Mouse (Mus musculus) cerebellum, adult (tissue): ENCODE data around the gene Sft2d2.

ENCODE experiments used
- ATAC-seq: cut with Nextera tagmentation; 2 replicates; pipeline ENCODE4 v1.9.2; 2017; ENCODE audit warnings: mild to moderate bottlenecking, moderate library complexity, mixed read lengths; ENCODE audit not compliant: insufficient number of reproducible peaks, low FRiP score, low TSS enrichment

Gene Sft2d2

GRCm38 (mm10) chr1:165193880-165194661 is at the start of gene Sft2d2:
TSS of gene Sft2d2 (minus strand) at chr1:165194438.
- ATAC-seq = peak; percentile 54

- ATAC-seq = peak; percentile 96
Measured at GRCm38 (mm10) chr1:165236321-165237298, 42.4 kb upstream of the Sft2d2 start, which contains the start of gene Tiprl. TSS of gene Tiprl (minus strand) at chr1:165236996.

GRCm38 (mm10) chr1:165235846-165236245 is 41.6 kb upstream of the Sft2d2 start:
- no peak for ATAC-seq

GRCm38 (mm10) chr1:165233806-165234205 is 39.6 kb upstream of the Sft2d2 start:
- no peak for ATAC-seq

- ATAC-seq = no peak
Measured at GRCm38 (mm10) chr1:165230691-165231090, 36.5 kb upstream of the Sft2d2 start.

- ATAC-seq = no peak
Measured at GRCm38 (mm10) chr1:165229577-165229976, 35.3 kb upstream of the Sft2d2 start.

- ATAC-seq = no peak
Measured at GRCm38 (mm10) chr1:165217023-165217589, 22.9 kb upstream of the Sft2d2 start.

GRCm38 (mm10) chr1:165215831-165216230 is 21.6 kb upstream of the Sft2d2 start:
- no peak for ATAC-seq

- no peak for ATAC-seq
Measured at GRCm38 (mm10) chr1:165205591-165205990, 11.4 kb upstream of the Sft2d2 start.

- ATAC-seq = no peak
Measured at GRCm38 (mm10) chr1:165203488-165204035, 9.3 kb upstream of the Sft2d2 start.

GRCm38 (mm10) chr1:165201445-165202012 is 7.3 kb upstream of the Sft2d2 start:
- ATAC-seq = no peak

- ATAC-seq = no peak
Measured at GRCm38 (mm10) chr1:165200748-165201147, 6.5 kb upstream of the Sft2d2 start.

- ATAC-seq = no peak
Measured at GRCm38 (mm10) chr1:165199639-165200038, 5.4 kb upstream of the Sft2d2 start.

- no peak for ATAC-seq
Measured at GRCm38 (mm10) chr1:165198951-165199350, 4.7 kb upstream of the Sft2d2 start.

- ATAC-seq = no peak
Measured at GRCm38 (mm10) chr1:165197875-165198274, 3.6 kb upstream of the Sft2d2 start.

GRCm38 (mm10) chr1:165195396-165195960 is 1.2 kb upstream of the Sft2d2 start:
- ATAC-seq = no peak

- no peak; the same call in 1 of the 2 replicates for ATAC-seq
Measured at GRCm38 (mm10) chr1:165194662-165195013, 400 bp upstream of the Sft2d2 start.

- ATAC-seq = no peak
Measured at GRCm38 (mm10) chr1:165193426-165193825, 812 bp downstream of the Sft2d2 start.

GRCm38 (mm10) chr1:165192714-165193264 is 1.4 kb downstream of the Sft2d2 start:
- no peak for ATAC-seq
